Mouse (Mus musculus) small intestine, adult 2 months (tissue): Measurements from ENCODE around the gene Utrn. TPM values are rescaled to one million over a fixed set of nuclear protein-coding genes. Genes with fewer than 3 reads are reported as not detected.

Experiments
- H3K27ac ChIP-seq: fragments of 200-500 bp; 2 replicates; pipeline ENCODE4 v1.5.1; 2012; ENCODE audit warnings: low read depth, low read length, control low read depth, inconsistent platforms; ENCODE audit not compliant: insufficient read depth
- H3K27me3 ChIP-seq: fragments of 200-500 bp; 2 replicates; pipeline ENCODE4 v1.6.1; 2012; ENCODE audit warnings: mild to moderate bottlenecking, moderate library complexity, low read length, inconsistent platforms; ENCODE audit not compliant: control insufficient read depth, insufficient read depth
- H3K36me3 ChIP-seq: fragments of 200-500 bp; 2 replicates; pipeline ENCODE4 v1.6.1; 2012; ENCODE audit warnings: mild to moderate bottlenecking, low read length, control low read depth, inconsistent platforms; ENCODE audit not compliant: control insufficient read depth, insufficient read depth
- H3K4me1 ChIP-seq: fragments of 200-500 bp; 2 replicates; pipeline ENCODE4 v1.6.1; 2012; ENCODE audit warnings: low read length, inconsistent platforms, mixed read lengths; ENCODE audit not compliant: control insufficient read depth, insufficient read depth, insufficient read length
- H3K4me3 ChIP-seq: fragments of 200-500 bp; 2 replicates; pipeline ENCODE4 v1.5.1; 2012; ENCODE audit warnings: low read depth, mild to moderate bottlenecking, control low read depth, inconsistent platforms, low read length, moderate library complexity
- CTCF ChIP-seq: fragments of 200-500 bp; IDR thresholded peaks from 2 replicates; pipeline ENCODE4 v1.5.1; 2012; ENCODE audit warnings: low read depth, mild to moderate bottlenecking, control low read depth, inconsistent platforms, low read length, moderate library complexity, mixed read lengths; ENCODE audit not compliant: insufficient replicate concordance, insufficient read length; ENCODE audit errors: extremely low read depth
- POLR2A ChIP-seq: fragments of 200-500 bp; IDR thresholded peaks from 2 replicates; pipeline ENCODE4 v1.6.1; 2012; ENCODE audit warnings: low read depth, mild to moderate bottlenecking, control low read depth, inconsistent platforms, low read length, moderate library complexity
- WGBS: fragments of 180-500 bp; shearing (Covaris S2); methylation state at CpG from one replicate; pipeline ENCODE4 v1.1.7; 2018; 5-methylcytosine and 5-hydroxymethylcytosine counted together
- polyA plus RNA-seq: library from polyadenylated mRNA; depleted of rRNA; stranded (reverse); fragments of >200 nt; gene quantifications from 2 replicates; pipeline ENCODE4 v1.2.3, GENCODE M21; 2012

Utrn gene
- polyA plus RNA-seq, 1 experiment = 20.5 TPM

DNA sequence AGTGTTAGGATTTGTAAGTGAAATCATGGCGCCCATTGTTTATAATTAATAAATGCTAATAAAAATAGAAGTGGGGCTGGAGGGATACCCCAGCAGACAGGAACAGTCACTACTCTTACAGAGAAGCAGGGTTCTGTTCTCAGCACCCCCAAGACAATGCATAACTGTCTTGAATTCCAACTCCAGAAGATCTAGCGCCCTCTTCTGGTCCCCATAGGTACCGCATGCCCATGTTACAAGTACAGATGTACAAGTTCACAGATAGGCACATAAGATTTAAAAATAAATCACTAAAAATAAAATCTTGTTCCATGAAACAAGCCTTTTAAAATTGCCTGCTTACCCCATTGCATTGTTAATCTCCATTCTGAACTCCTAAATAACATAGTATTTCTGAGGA lies 168.6 kb downstream of the Utrn start:
- Histone ChIP-seq H3K36me3 (peaks cover 15% of the 10 kb centered on the region), H3K4me1 (no peaks in the 10 kb centered on the region; the same call in 1 of the 2 replicates), H3K27ac (no peak overlapping the region), H3K27me3 (no peaks in the 10 kb centered on the region), H3K4me3 (no peak overlapping the region)
- TF ChIP-seq CTCF (no peak), POLR2A (no peak)
- 89% methylated on average over 3 of the region's 3 CpGs for WGBS

DNA sequence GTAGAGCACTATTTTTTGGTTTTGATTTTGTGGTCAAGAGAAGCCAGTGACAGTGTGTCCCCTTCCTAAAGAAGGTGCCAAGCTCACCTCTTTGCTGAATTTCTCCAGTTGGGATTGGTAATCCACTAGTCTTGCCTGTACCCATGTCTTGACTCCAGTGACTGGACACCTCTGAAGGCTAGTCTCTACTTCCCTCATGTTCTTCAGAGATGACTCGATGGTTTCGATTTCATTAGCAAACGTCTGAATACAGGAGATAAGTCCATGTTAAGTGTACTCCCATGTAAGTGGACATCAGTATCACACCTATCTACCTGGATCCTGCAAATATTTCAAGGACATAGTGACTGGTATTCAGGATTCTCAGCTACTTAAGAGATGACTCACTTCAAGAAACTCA lies 171.3 kb downstream of the Utrn start:
- no peak overlapping the region for H3K27ac ChIP-seq
- no peaks in the 10 kb centered on the region for H3K27me3 ChIP-seq
- WGBS = 83% methylated on average over 3 of the region's 3 CpGs
- TF ChIP-seq CTCF (no peak), POLR2A (no peak)
- H3K4me3 ChIP-seq = no peak overlapping the region
- H3K4me1 ChIP-seq = no peaks in the 10 kb centered on the region
- H3K36me3 ChIP-seq = peaks cover 15% of the 10 kb centered on the region

DNA sequence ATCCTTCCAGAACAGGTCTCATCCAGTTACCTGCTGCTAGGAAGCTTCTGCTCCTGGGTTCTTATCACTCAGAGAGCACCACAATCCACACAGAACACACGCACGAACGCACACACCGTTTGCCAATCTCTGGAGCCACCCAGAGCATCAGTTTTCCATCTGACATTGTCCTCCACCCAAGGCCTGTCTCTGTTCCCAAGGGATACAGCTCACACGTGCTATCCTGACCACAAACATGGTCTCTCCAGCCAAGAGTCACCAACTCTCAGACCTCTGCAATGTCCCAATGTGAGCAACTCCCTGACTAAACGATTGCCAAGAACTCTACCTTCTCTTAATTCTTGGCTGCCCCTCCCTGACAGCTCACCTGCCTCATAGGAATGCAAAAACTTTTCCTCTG lies 172.5 kb downstream of the Utrn start:
- Histone ChIP-seq H3K4me1 (no peaks in the 10 kb centered on the region), H3K4me3 (no peak overlapping the region), H3K27me3 (no peaks in the 10 kb centered on the region), H3K36me3 (peaks cover 19% of the 10 kb centered on the region), H3K27ac (no peak overlapping the region)
- 84% methylated on average over 6 of the region's 6 CpGs for WGBS
- TF ChIP-seq POLR2A (no peak), CTCF (no peak)

DNA sequence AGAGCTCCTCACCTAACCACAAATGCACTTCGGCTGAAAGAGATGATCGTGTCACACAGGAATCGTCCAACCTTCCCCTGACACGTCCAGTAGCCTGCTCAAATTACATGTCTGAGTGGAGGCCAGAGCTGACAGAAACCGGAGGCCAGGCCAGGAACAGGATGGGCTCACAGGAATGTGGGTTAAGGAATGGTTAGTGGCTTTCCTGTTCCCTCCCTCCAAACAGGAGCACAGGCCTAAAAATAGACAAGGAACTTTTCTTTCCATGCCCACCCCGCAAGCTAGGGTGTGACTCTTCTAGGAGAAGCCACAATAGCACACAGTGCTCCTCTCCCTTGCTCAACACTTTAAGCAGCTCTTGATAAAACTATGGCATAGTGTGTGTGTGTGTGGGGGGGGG lies 174.4 kb downstream of the Utrn start:
- WGBS = 70% methylated on average over 6 of the region's 6 CpGs

DNA sequence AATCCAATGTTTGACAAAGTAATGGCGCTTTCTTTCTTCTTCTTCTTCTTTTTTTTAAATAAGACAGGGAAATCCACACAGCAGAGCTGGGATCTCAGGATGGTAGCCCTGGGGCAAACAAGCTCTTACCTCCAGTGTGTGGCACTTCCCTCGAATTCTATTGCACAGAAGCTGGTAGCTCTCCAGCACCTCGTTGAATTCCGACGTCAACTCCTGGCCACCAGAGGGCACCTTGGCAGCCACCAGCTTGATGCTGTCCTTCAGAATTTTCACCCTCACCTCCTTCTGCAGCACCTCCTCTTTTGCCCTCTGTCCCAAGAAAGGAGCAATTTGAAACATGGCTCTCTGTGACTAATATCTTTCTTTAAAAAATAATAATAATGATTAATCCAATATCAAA lies 178.6 kb downstream of the Utrn start:
- WGBS = 20% methylated on average over 5 of the region's 5 CpGs
- H3K4me1 ChIP-seq = no peaks in the 10 kb centered on the region

More for the DNA sequence above, 174.4 kb downstream of the Utrn start:
- H3K27me3 ChIP-seq = no peaks in the 10 kb centered on the region
- no peaks in the 10 kb centered on the region for H3K4me1 ChIP-seq
- H3K36me3 ChIP-seq = peaks cover 25% of the 10 kb centered on the region
- TF ChIP-seq CTCF = no peak
- TF ChIP-seq POLR2A = no peak
- no peak overlapping the region for H3K27ac ChIP-seq
- H3K4me3 ChIP-seq = no peak overlapping the region

DNA sequence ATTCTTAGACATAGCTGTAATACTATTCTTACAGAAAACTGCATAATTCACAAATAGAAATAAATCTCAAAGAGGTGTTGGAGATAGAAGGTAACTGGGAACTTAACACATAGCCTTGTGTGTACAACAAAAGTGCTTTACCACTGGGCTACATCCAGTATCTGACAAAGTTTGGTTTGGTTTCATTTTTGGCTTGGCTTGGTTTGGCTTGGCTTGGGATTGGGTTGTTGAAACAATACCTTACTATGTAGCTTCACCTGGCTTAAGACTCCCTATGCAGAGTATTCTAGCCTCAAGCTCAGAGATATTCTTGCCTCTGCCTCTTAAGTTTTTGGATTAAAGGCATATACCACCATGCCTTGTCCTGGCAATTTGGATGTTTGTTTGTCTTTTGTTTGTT lies 183.5 kb downstream of the Utrn start:
- Histone ChIP-seq H3K4me3 (no peak overlapping the region), H3K27ac (no peak overlapping the region), H3K27me3 (no peaks in the 10 kb centered on the region), H3K36me3 (peaks cover 40% of the 10 kb centered on the region), H3K4me1 (no peaks in the 10 kb centered on the region)
- no peak for TF ChIP-seq POLR2A

More for the DNA sequence above, 178.6 kb downstream of the Utrn start:
- Histone ChIP-seq H3K27ac (no peak overlapping the region), H3K4me3 (no peak overlapping the region), H3K27me3 (no peaks in the 10 kb centered on the region), H3K36me3 (peaks cover 28% of the 10 kb centered on the region)
- TF ChIP-seq CTCF = peak; percentile 79; the same call in 1 of the 2 replicates
- TF ChIP-seq POLR2A = no peak

DNA sequence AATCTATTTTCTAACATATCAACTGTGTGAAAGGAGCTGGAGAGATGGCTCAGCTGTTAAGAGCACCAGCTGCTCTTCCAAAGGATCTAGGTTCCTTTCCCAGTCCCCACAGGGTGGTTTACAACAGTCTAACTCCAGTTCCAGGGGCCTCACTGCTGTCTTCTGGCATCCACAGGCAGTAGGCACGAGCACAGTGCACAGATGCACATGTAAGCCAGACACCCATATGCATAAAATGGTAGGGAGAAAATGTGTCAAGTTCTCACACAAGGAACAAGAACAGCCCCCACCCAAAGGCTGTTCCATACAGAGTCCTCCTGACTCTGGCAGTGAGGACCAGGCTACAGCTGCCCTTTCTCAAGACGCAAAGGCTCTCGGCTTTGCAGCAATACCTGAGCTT lies 185.1 kb downstream of the Utrn start:
- H3K36me3 ChIP-seq = peaks cover 45% of the 10 kb centered on the region

DNA sequence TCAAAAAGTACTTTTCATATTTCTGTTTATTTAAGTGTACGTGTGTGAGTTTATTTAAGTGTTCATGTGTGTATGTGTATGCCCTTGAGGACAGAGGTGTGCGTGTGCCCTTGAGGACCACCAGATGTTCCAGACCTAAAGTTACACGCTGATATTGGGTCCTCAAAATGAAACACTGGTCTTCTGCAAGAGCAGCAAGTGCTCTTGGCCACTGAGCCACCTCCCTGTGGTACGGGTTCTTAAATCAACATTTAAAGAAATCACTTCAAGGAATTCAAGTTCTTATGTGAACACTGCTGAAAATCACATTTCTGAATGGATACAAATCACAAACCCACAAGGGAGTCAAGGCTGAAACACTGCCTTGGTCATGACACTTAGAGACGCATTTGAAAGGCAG lies 195.9 kb downstream of the Utrn start:
- no peaks in the 10 kb centered on the region for H3K27me3 ChIP-seq
- peaks cover 38% of the 10 kb centered on the region for H3K36me3 ChIP-seq
- H3K4me1 ChIP-seq = no peaks in the 10 kb centered on the region
- TF ChIP-seq POLR2A (no peak), CTCF (no peak)
- H3K27ac ChIP-seq = no peak overlapping the region
- WGBS = 93% methylated on average over 5 of the region's 5 CpGs
- H3K4me3 ChIP-seq = no peak overlapping the region

More for the DNA sequence above, 185.1 kb downstream of the Utrn start:
- Histone ChIP-seq H3K4me1 (no peaks in the 10 kb centered on the region), H3K4me3 (no peak overlapping the region), H3K27me3 (no peaks in the 10 kb centered on the region), H3K27ac (no peak overlapping the region)
- WGBS = 93% methylated on average over 3 of the region's 3 CpGs
- no peak for TF ChIP-seq POLR2A
- no peak for TF ChIP-seq CTCF
